Mouse (Mus musculus): ENCODE results near the gene Alg12.
"Not testable (repeated sequence)": the region's sequence is repeated elsewhere in the genome, so short reads cannot be mapped to it uniquely, and the experiment has no call there.

Gene Alg12

GRCm38 (mm10) chr15:88792140-88792850 is 26.8 kb downstream of the Alg12 start:
- DNase-seq (ENCODE audit: low read depth, low spot score), result no peak

GRCm38 (mm10) chr15:88774630-88775029 is 44.5 kb downstream of the Alg12 start:
- not testable (repeated sequence) for DNase-seq (ENCODE audit: low read depth, low spot score)

GRCm38 (mm10) chr15:88768537-88768936 is 50.6 kb downstream of the Alg12 start:
- DNase-seq (ENCODE audit: low read depth, low spot score), result no peak

DNA sequence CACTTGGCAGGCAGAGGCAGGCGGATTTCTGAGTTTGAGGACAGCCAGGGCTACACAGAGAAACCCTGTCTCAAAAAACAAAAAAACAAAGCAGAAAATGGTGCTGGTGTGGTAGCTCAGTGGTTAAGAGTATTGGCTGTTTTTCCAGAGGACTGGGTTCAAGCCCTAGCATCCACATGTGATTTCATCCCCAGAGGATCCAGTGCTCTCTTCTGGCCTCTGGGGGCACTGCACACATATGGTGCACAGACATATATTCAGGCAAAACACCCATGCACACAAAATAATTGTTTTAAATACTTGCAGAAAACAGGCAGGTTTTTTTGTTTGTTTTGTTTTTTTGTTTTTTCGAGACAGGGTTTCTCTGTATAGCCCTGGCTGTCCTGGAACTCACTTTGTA is 53.0 kb downstream of the Alg12 start:
- DNase-seq (ENCODE audit: low read depth, low spot score), result not testable (repeated sequence)

DNA sequence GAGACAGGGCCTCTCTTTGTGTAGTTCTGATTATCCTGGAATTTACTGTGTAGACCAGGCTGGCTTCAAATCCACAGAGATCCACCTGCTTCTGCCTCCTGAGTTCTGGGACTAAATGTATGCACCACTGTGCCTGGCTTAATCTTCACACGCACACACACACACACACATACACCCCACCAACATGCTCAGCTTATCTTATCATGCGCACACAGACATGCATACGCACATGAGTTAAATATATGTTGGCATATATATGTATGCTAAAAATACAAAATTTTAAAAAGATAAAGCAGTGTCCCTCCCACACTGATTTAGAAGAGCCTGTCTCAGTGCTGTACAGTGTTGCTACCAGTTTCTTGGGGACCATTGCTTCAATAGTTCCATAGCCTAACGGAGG is 57.6 kb downstream of the Alg12 start:
- DNase-seq (ENCODE audit: low read depth, low spot score), result no peak

GRCm38 (mm10) chr15:88758061-88758460 is 61.1 kb downstream of the Alg12 start:
- DNase-seq (ENCODE audit: low read depth, low spot score), result no peak

GRCm38 (mm10) chr15:88755761-88756160 is 63.4 kb downstream of the Alg12 start:
- DNase-seq (ENCODE audit: low read depth, low spot score), result no peak

Measured in telencephalon, adult 2 months (tissue).